Mouse (Mus musculus): ENCODE measurements around the gene Sned1.

Gene Sned1

GRCm38 (mm10) chr1:93305581-93306337, 70.1 kb downstream of the Sned1 start, which contains the start of gene Mterf4:
Gene Mterf4, minus strand, starts transcription at chr1:93305915.
- DNase-seq (ENCODE audit: low spot score in 2 of 2), result peak; percentile 89 to 91

- DNase-seq (ENCODE audit: low spot score in 2 of 2), result no peak
Observed at GRCm38 (mm10) chr1:93323973-93324372, 88.3 kb downstream of the Sned1 start.

- DNase-seq (ENCODE audit: low spot score in 2 of 2), result no peak
Observed at GRCm38 (mm10) chr1:93326446-93326845, 90.8 kb downstream of the Sned1 start.

- DNase-seq (ENCODE audit: low spot score in 2 of 2), result no peak
Observed at GRCm38 (mm10) chr1:93334621-93335020, 99.0 kb downstream of the Sned1 start.

- DNase-seq (ENCODE audit: low spot score in 2 of 2), result peak; percentile 97 to 99
Observed at GRCm38 (mm10) chr1:93342648-93343503, 107.2 kb downstream of the Sned1 start, which contains the start of the genes Ppp1r7 and Pask. Gene Ppp1r7, plus strand, starts transcription at chr1:93342854. Gene Pask, minus strand, starts transcription at chr1:93343482.

DNA sequence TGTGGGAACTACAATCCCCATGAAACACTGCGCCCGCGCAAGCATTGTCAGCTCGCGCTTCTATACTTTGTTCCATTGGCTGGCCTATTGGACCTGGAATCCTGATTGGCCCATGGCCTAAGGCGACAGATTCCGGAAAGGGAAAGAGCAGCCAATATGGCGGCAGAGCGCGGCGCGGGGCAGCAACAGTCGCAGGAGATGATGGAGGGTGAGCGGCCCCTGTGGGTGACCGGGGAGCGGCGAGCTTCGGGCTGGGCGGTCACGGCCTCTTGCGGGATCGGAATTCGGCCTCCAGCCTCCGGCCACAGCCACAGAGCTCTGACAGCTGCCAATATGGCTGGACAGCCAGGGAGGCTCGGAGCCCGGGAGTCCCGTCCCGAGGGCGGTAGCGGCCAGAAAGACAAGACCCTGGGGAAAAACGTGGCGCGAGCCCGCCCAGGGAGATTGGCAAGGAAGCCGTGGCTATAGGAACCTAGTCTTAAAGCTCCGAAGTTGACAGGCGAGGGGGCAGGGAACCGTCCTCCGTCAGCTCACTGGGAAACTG, 107.9 kb downstream of the Sned1 start:
- peak; percentile 98 for DNase-seq (ENCODE audit: low spot score in 2 of 2)

DNA sequence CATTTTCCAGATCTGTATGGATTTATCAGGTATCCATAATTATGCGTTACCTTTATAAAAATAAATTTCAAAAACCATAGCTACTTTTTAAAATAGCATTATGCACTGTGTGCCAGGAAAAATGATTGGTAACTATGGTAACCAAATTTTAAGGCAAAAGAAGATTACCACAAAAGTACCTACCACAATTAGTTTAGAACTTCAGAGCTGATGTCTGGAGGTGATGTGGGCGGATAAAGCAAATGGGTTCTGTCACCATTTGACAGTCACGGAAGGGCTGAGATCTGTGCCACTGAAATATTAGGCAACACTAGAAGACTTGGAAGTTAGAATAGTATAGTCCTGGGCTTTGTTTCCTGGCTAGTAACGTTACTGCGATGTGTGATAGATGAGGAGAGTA, 111.5 kb downstream of the Sned1 start:
- DNase-seq (ENCODE audit: low spot score in 2 of 2), result peak in 1 of 2 experiments; percentile 33

- DNase-seq (ENCODE audit: low spot score in 2 of 2), result no peak
Observed at GRCm38 (mm10) chr1:93349701-93350100, 114.1 kb downstream of the Sned1 start.
